Mouse (Mus musculus) testis, postnatal 14 days (tissue): ENCODE results near the gene Oxsr1.
"Not testable (repeated sequence)": the region's sequence is repeated elsewhere in the genome, so short reads cannot be mapped to it uniquely, and the experiment has no call there.

ENCODE experiments used
- DNase-seq: peaks from one replicate; pipeline ENCODE4 v3.0.0; 2021; ENCODE audit warnings: low spot score

Gene Oxsr1

DNA sequence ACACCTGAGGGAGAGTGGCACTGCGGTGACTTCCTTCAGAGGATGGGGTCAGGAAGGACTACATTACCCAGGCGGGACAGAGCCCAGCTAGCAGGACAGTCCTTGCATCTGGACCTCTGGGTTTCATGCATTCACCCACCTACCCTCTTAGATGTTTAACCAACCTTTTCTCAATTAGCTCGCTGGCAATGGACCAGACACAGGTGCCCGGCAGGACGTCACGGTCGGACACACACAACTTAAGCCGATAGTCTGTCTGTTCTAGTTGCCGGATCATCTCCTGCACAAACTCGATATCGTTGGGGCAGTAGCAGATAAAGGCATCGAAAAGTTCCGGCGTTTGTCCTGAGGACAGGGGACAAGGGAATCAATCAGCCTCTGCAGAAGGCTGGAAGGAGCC lies 15.6 kb upstream of the Oxsr1 start:
- DNase-seq = no peak

- no peak for DNase-seq
Measured at GRCm38 (mm10) chr9:119335571-119335970, 13.3 kb upstream of the Oxsr1 start.

GRCm38 (mm10) chr9:119334834-119335233 lies 12.6 kb upstream of the Oxsr1 start:
- DNase-seq = no peak

- no peak for DNase-seq
Measured at GRCm38 (mm10) chr9:119334324-119334723, 12.1 kb upstream of the Oxsr1 start.

DNA sequence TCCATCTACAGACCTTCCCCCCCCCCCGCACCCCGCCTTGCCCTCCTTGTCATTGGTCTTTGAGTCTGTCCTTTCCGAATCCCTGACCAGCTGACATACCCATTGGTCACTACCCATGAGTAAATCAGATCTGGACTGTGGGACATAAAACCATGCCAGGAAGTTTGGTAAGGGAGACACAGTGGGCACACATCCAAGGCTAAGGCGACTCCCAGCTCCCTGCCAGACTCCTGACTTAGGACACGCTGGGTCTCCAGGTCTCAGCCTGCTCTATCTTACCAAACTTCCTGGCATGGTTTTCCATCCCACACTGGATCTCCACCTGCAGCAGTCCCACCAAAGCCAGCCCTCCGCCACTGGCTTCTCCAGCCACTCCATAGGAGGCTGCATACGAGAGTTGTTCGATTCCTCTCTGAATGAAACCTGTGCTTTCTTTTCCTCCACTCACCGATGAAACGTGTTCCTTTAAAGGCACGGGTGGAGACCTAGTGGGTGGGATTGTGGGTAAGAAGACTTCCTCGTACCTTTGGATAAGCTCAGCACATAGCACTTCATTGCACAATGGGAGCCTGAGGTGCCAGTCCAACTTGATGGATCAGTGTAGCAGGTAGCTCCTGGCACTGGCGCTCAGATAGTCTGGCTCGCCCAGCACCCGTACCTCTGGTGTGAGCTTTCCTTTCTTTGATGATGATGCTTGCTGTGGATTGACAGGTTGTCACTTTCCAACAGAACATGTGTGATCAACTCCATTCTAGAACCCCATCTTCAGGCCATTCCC lies 8.1 kb upstream of the Oxsr1 start:
- no peak for DNase-seq

DNA sequence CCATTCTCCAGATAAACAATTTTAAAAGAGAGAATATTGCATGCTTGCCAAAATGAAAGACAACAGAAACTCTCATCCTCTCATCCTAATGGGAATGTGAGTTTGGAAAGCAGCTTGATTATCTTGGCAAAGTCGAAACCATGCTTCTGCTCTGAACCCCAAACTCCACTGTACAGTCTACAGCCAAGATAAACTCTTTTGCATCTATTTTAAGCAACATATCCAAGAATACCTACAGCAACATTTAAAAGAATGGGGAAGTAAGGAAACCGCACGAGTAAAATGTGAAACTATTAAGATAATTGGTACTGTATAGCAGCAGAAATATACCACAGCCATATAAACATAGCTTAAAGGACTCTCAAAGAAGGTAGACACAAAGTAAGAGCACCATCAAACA lies 6.3 kb upstream of the Oxsr1 start:
- no peak for DNase-seq

DNA sequence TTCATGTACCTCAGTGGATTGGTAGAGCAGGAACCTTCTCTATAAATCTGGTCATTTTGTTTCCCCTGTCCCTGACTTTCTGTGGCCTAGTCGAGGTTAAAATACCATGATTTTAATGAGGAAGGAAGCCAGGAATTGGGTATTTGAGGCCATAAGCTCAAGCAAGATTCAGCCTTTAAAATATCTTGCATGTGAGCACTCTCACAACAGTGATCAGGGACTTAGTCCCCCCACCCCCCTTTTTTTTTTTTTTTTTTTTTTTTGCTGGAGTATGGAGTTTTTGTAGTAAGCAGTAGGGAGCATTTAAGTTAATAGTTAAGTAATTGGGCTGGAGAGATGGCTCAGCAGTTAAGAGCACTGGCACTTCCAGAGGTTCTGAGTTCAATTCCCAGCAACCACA lies 1.9 kb upstream of the Oxsr1 start:
- no peak for DNase-seq

DNA sequence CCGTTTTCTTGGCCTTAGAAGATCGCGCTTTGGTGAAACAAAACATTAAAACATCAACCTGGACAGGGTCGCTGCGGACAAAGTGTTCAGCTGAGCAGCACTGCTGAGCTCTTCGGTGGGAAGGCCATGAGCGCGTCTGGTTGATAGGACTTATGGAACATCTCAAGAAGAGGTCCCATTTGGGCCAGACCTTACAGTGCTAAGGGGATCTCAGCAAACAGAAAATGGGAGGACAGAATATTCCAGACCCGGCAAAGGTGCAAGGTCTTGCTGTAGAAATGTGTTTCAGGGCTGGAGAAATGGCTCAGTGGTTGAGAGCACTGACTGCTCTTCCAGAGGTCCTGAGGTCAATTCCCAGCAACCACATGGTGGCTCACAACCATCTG lies 1.0 kb upstream of the Oxsr1 start:
- no peak for DNase-seq

DNA sequence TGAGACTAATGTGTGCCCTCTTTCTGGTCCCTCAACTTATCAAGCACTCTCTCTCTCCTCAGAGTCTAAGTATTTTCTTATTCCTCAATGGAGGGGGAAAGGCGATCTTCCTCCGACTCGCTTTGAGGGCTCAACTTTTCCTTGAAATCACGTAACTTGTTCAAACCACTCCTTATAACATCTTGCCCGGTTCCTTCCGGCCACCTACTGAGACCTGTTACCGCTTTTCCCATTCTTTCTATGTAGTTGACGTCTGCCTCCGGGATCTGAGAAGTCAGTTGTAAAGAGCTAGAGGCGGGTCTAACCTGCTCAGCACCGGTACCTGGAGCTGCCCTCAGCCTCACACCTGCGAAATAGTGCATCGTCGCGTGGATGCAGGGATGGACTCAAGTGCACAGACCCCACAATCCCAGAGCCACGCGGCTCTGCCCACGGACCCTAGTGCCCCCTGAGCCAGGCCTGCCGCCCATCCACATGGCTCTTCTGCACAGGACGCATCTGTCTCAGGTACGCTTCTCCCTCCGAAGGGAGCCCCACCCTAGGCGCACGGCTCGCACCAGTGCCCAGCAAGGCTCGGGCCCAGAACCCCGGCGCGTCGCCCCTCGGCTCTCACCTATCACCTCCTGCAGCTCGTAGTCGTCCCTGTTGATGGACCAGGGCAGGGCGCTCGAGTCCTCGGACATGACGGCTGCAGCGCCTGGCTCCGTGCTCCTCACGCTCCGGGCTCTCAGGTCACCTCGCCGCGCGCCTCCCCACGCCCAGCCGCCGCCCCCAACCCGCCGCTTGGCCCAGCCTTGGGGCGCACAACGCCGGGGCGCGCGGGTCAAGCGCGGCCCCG lies 616 bp downstream of the Oxsr1 start:
- peak; percentile 72 for DNase-seq

DNA sequence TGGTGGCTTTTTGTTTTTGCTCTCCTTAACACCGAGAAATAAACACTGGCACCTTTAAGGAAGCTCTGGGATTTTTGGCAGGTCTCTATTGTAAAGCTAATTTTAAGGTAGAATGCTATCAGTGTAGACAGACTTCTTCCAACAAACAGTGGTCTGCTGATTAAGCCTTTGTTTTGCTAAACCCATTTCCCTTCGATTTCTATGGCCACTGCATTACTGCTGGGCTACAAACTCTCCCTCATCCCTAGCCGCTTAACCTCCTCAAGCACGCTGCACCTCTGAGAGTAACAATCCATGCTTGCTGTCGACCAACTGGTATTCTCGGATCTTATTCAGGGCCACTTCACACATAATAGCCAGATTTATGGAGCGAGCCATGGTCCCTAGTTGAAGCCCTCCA lies 1.3 kb downstream of the Oxsr1 start:
- DNase-seq = no peak

GRCm38 (mm10) chr9:119320446-119320845 lies 1.8 kb downstream of the Oxsr1 start:
- no peak for DNase-seq

DNA sequence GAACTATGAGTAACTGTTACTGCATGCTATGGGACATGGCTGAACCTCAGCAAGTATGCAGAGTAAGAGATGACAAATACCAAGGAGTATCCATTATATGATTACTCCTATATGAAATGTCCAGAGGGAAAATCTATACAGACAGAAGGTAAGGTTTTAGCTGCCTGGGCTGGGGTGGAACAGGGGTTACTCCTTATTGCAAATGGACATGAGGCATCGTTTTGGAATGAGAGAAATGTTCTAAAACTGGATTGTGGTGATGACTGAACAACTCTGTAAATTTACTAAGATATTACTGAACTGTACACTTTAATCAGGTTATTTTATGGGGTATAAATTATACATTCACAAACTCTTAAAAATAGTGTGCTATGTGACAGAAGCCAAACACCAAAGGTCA lies 3.3 kb downstream of the Oxsr1 start:
- DNase-seq = no peak

- DNase-seq = no peak
Measured at GRCm38 (mm10) chr9:119313096-119313495, 9.1 kb downstream of the Oxsr1 start.

- no peak for DNase-seq
Measured at GRCm38 (mm10) chr9:119309067-119309466, 13.2 kb downstream of the Oxsr1 start.

DNA sequence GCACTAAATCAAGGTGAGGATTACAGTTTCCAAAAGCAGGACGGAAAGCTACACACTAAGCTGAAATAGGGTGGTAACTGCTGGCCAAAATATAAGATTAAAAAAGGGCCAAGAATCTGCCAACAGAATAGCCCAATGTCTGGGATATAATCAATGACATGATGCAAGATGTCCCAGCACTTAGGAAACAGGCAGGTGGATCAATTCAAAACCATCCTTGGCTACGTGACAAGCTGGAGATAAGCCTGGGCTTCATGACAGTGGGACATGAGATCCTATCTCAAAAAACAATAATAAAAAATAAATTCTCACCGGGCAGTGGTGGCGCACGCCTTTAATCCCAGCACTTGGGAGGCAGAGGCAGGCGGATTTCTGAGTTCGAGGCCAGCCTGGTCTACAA lies 16.4 kb downstream of the Oxsr1 start:
- DNase-seq = no peak

GRCm38 (mm10) chr9:119298563-119298962 lies 23.7 kb downstream of the Oxsr1 start:
- no peak for DNase-seq

DNA sequence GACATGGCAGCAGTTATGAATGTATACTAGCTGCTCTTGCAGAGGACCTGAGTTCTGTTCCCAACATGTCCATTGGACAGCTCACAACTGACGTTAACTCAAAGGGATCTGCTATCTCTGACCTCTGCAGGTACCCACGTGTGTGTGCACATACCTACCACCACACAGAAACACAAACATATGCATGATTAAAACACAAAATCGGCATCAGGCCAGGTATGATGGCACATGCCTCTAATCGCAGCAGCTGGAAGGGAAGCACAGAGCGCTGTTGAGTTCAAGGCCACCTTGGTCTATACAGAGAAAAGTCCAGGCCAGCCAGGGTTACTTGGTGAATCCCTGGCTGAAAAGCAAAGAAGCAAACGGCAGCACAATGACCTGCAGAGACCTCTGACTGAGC lies 24.5 kb downstream of the Oxsr1 start:
- no peak for DNase-seq

GRCm38 (mm10) chr9:119290791-119291190 lies 31.4 kb downstream of the Oxsr1 start:
- no peak for DNase-seq

- DNase-seq = no peak
Measured at GRCm38 (mm10) chr9:119280894-119281682, 41.1 kb downstream of the Oxsr1 start.

DNA sequence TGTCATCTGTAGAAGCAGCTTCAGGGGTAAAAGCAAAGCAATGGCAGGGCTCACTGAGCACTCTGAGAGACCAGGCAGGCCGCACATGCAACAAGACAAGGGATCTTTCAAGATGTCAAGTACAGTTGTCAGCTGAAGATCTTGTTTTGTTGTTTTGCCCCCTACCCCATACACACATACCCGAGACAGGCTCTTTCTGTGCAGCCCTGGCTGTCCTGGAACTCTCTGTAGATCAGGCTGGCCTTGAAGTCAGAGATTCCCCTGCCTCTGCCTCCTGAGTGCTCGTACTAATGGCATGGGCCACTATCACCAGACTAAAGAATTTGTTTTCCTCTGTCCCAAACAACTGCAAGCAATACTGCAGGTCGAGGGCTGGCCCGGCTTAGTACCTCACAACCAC lies 44.2 kb downstream of the Oxsr1 start:
- DNase-seq = no peak

DNA sequence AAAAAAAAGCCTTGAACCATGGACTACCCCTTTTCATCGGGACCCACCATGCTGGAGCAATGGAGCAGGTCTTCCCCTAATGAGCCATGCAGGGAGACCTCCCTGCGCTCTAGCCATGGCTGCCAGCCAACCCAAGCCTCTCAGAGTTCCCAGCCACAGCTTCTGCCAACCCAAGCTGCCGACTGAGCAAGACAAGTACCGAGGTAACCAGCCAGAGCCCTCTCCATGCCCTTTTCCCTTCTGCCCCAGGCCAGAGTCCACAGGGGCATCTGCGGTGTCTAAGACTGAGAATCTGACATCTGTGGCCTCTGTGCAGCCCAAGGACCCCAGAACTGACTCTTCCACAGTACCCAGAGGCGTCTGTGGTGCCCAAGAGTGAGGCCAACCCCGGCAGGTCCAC lies 45.9 kb downstream of the Oxsr1 start:
- DNase-seq = no peak

DNA sequence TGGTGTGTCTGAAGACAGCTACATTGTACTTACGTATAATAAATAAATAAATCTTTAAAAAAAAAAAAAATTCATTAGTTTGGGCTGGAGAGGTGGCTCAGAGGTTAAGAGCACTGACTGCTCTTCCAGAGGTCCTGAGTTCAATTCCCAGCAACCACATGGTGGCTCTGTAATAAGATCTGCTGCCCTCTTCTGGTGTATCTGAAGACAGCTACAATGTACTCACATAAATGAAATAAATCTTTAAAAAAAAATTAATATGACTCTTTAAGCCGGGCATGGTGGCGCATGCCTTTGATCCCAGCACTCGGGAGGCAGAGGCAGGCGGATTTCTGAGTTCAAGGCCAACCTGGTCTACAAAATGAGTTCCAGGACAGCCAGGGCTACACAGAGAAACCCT lies 47.4 kb downstream of the Oxsr1 start:
- not testable (repeated sequence) for DNase-seq

- DNase-seq = no peak
Measured at GRCm38 (mm10) chr9:119271496-119271895, 50.7 kb downstream of the Oxsr1 start.
